Mouse (Mus musculus): ENCODE data around the gene Adamts9.
A peak's percentile ranks its signal among the peaks of the same experiment; 100 is the strongest.

Gene Adamts9

DNA sequence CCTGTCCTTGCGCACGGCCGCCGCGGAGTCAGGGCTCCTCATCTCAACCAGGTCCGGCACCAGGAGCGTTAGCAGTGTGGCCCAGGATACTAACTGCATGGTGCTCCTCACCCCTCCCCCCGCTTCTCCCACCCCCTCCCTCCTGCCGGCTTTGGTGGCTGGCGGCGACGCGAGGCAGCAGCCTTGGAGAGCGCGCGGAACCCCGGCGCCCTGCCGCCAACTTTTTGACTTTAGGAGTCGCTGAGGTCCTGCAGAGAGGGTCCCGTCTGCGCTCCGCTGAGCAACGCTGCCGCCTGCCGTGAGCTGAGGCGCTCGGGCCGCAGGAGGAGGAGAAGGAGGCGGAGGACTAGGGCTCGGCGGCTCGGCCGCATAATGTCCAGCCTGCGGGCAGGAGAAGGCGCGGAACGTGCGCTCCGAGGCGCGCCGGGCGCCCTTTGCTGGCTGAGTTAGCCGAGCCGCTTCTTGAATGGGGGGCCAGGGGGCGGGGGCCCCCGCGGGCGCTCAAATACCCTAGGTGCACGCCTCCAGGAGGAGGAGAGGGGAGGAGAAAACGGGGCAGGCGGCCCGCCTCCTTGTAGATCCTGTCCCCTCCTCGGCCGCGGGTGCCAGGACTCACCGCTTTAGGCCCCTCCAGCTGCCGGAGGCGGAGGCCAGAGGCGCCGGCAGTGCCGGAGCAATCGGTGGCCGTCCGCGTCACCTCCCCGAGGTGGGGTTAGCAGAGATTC lies at the start of gene Adamts9:
TSS of gene Adamts9 (minus strand) at position 436 of the 725 bp plus-strand sequence.
- peak; percentile 94 for DNase-seq

DNA sequence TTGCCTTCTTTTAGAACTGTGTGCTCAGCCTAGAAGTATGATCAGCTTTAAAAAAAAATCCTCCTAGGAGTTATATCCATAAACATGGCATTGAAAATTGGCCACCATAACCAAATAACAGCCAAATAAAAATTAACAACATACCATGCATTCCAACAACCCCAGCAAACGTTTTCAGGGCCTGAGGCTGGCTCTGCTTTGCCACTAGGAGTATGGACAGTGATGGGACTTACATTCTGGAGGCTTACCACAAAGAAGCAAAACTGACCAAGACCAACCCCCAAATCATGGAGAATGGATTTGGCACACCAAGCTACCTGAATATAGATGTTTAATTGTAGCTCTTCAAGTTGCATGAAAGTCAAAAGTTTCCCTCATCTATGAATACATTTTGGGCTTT lies 48.3 kb upstream of the Adamts9 start:
- DNase-seq = no peak

DNA sequence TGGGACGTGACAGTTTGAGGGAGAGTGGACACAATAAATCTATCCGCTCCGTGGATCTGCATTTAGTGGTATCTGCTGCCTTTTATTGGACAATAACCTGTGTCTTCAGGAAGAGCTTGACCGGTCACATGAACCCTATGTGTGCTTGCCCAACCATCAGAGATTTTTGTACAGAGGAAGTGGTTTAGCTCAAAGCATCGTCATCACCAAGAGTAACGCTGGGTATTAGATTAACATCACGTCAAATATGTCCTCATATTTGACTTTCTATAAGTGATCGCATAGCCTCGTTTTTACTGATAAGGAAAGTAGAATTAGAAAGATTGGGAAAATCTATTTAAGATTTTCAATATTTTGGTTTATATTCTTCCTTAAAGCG lies 45.3 kb upstream of the Adamts9 start:
- no peak for DNase-seq

DNA sequence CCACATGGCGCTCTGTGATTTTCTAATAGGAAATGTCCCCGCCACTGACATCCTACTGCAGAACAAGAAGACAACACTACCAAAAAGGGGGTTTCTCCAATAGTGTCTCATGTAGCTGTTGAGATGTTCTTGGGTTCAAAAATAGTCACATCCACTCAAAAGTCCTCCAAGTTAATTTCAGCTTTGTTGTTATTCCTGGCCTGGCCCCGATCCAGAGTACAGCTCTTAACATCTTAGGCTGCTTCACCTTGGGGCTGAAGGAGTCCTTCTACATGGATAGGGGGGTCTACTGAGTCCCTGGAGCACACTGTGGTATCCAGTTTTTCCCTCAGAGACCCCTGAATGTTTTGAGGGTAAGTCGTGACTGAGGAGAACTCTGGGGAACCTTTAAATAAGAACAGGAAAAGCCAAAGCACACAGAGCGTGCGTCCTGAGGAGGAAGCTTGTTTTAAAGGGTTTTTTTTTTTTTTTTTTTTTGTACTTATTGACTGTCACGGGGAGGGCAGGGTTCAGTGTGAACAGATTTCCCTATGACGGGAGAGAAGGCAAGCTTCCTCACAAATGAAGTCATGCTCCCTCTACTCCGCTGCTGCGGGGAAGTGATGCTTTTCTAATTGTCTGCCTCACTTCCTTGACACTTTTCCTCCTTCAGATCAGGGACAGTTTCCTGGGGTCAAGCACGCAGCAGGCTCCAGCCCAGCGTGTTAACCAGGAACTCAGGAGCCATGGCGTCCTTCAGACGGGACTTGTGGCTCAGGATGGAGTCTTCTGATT lies 44.7 kb upstream of the Adamts9 start:
- peak; percentile 40 for DNase-seq

DNA sequence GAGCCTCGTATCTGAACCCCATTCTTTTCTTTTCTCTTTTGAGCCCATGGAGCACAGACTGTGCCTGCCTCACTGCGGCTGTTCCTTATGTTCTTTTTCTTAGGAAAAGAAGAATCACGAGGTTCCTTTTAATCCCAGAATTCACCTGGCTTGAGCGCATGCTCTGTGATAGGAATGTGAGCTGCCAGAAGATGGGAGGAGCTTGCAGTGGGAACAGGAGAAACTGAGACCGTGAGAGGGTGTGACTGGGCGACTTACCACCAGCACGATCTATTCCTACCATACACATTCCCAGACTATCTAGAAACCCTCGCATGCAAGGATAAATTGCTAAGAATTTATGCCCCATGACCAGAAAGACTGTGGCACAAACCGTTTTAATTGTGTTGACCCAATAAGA lies 44.1 kb upstream of the Adamts9 start:
- DNase-seq = peak; percentile 21

DNA sequence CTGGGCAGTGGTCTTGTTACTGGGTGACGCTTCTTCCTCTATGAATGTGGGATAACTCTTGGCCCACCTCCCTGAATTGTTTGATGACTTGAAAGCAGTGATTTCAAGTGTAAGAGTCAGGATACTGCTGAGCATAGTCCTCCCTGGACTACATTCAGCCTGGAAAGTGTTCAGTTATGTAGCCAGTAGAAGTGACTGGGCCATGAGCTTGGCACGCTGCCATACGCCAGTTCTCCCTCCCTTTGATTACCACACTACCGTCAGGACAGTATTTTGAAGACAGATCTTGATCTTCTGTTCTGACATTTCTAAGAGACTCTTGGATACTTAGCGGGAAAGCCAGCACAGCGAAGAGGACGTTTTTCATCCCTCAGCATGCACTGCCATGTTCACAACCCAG lies 40.1 kb upstream of the Adamts9 start:
- peak; percentile 37 for DNase-seq

DNA sequence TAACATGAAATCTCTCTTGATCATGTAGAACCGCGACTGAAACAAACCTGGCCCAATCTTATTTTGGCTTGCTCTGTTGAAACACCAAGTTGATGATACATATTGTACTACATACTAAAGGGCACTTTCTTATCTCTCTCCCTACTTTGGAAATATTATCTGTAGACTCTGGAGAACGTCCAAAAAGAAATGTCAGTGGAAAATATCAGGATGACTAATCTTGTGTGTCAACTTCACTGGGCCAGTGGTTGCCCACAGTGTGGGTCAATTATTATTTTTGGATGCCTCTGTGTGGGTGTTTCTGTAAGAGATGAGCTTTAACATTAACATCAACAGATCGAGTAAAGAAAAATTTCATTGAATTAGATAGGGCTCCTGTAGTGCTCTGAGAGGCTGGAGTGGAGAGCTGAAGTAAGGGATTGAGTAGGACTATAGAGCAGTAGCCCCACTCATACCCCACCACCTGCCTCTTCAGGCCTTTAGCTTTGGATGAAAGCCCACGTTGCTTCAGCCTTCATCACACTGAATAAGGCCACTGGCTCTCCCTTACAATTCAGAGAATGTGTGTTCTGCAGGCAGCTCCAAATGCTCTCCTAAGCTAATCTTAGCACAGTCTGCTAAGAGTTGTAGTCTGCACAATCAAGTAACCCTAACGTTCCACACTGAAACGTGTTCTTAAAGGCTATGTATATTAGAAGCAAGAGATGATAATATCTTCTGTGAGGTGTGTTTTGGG lies 38.3 kb upstream of the Adamts9 start:
- no peak for DNase-seq

DNA sequence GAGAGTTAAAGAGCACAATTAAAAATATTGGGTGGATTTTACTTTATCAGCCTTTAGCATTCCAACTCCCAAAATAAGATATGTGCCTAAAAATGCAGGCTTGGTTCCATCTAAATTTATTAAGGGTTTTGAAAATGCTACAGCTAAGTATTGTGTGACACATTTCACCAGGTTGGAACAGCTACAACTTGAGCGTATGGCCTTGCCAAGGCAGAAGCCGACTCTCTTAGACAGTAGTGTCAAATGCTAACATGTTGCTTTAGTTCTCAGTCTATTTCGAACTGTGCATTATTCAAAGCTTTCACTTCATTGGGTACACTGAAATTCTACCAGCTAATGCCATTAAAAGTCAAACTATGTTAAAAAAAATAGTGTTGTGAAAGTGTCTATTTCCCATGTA lies 30.0 kb upstream of the Adamts9 start:
- DNase-seq = no peak

DNA sequence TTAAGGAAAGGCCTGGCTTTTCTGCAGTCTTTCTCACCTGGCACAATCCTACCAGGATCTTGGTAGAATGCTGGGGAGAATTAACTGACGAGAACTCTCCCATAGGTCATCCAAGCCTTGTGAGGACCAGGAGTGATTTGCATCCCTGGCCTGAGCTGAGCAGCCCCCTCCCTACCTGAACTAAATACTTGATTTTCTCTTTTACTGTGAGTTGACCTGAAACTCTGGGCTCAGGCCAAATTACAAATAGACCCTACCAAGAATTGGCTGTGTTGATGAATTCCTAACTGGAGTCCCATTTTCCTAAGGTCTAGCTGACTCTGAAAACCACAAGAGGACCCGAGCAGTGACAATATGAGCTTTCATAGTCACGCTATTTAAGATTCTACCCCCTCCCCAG lies 25.4 kb upstream of the Adamts9 start:
- DNase-seq = no peak

DNA sequence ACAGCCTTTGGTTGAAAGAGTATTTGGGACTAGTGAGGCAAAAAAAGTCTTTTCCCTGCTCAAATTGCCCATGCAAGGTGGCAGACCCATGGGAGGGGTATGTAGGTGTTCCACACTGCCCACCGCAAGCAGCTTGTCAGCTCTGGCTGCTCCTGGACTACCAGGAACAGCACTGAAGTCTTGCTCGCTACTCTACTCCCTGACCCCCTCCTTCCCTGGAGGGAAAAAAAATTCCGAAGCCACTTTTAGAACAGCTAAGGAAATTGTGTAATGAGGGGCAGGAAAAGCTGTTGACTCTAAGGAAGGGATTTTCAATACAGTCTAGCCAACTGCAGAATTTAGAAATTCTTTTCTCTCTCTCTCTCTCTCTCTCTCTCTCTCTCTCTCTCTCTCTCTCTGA lies 24.9 kb upstream of the Adamts9 start:
- DNase-seq = peak; percentile 44

DNA sequence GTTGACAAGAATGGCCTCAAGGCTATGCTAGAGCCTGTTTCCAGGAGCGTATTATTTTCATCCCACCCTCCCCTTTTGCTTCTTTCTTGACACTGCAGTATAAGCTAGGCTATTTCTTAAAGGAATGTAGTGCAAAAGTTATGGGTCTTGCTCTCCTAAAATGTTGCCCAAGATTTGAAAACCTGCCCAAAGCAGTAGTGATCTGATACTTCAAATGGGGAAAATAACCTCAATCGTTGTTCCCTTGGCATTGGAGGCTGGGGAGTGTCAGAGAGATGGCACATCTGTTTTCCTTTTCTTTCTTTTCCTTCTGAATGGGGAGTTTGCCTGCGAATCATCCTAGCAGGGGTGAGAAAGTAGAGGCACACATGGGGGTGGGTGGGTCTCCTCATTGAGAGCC lies 19.7 kb upstream of the Adamts9 start:
- DNase-seq = no peak

DNA sequence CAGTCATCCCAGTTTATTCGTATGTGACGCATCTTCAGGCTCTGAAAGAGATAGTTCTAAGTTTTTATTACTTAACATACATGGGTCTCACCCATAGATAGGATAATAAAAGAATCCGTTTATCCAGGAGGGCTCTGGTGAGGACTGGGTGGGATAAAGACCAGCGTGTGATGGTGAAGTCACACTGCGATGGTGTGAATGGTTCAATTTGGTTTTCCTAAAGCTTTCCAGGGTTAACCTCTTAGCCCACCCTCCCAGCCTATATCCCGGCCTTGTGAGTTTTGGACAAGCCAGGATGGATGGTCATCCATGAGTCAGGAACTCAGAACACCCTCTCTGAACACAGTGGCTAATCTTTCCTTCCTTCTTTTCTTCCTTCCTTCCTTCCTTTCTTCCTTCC lies 17.7 kb upstream of the Adamts9 start:
- DNase-seq = no peak

DNA sequence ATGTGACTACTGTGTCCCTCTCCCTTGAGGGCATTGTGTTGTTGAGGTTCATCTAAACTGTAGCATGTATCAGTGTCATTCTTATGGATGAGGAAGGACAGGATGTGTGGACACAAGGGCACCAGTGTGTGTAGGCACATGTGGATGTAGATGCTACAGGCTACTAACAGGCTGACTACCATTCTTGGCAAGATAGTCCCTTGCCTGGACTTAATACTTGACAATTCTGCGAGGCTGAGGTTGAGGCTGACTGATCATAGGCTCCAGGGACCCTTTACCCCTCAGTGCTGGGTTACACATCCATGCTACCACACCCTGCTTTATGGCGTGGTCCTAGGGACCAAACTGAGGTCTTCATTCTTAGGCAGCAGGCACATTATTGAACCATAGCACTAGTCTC lies 16.1 kb upstream of the Adamts9 start:
- no peak for DNase-seq

DNA sequence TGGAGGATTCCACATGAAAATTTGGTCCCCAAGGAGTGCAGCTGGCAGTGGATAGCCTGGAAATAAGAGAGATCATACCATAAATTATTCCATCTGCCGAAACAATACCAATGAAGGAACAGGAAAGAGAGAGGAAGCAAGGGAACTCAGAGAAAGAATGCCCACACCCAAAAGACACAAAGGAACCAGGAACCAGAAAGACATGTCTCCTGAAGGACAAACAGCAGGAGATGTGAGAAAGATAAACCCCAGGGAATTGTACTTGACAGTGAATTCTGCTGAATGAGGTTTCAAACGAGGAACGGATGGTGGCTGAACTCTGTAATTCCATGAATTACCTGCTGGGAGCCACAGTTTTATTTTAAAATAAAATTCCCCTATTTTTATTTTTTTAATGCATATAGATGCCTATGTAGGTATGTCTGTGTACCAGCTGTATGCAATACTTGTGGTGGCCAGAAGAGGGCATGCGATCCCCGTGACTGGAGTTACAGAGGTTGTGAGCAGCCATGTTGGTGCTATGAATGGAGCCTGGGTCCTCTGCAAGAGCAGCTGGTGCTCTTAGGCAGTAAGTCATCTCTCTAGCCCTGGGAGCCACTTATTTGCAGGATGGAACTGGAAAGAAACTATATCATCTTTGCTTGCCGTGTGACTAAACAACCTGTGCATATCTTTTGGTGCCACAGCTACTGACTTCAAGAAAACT lies 4.2 kb upstream of the Adamts9 start:
- peak; percentile 19 for DNase-seq

DNA sequence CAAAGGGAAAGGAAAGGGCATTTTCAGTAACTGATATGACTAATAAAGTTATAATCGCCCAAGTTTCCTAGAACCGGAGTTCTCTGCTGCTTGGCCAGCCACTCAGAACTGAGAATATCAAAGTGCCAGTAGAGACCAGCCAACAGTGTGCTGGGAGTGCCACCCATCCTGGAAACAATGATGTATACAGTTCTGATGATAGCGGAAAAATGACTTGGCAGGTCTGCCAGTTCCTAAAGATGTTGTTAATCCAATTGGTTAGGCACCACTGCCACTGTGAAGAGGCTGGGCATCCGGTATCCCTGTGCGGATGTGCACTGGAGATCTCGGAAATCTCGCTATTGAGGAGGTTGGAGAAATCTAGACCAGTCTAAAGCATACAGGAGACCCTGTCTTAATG lies 1.4 kb upstream of the Adamts9 start:
- DNase-seq = no peak

DNA sequence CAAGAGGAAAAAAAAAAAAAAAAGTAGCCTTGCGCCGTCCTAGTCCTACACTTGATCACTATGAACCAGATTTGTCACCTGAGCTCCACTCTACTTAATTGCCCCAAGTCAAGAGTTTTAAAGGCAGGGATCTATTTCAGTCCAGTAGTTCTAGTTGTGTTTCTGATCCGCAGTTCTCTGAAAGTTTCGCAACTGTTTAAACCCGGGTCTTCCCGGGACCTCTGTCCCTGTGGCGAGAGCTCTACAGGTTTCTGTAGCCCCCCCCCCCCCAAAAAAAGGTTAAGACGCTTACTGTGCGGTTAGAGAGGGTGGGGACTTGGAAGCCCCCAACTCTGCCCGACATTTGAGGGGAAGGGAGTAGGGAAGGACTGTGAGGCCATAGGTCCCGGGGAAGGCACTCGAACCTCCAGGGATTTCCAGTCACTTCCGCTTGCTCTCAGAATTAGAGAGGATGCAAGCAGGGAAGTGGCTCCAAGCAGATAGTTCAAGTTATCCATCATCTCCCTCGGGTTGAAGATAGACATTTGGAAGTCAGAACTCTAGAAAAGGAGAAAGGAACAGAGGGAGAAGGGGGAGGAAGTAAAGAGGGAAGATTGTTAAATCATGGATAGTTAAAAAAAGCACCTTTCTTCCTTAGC lies 875 bp upstream of the Adamts9 start:
- peak; percentile 37 for DNase-seq

DNA sequence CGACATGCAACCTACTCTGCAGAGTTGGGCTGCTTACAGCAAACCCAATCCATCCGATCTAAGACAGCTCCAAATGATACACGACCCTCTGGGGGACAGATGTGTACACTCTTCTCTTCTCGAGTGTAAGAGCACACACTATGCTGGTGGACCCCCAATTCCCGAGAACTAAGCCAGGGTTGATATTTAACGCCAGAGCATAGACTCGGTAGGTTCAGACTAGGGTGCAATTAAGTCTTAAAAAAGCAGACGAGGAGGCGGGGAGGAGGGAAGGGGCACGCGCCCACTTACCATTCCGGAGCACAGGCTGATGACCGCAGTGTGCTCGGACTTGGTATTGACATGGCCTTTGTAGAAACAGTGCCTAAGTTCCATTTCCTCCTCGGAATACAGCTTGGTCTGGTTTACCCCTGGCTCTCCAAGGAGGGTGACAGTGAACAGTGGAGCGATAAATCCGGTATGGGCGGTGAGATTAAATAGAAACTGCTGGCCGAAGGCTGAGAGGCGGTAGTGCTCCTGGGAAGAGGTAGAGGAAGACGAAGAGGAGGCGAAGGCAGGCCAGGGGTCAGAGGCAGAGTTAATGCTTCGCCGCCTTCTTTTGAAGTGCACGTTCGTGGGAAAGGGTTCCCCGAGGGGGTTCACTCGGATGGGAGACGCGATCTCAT lies 1.4 kb downstream of the Adamts9 start:
- DNase-seq = peak; percentile 47

DNA sequence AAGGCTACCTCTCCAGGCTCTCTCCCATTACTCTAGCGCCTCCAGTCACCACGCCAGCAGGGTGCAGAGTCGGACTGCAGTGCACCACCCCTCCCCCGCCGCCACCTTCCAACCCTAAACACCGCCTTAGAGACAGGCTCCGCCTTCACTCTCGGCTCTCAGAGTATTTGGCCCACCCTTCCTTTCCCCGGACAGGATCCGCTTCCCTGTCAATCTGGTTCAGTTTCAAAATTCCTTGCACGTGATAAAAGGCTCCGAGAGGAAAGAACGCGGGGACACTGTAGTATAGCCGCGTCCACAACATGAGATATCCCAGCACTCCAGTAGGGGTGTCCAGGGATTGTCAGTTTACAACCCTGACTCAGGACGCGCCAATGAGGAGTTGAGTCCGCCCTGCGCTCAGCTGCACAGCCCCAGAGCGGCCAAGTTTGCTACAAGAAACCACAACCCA lies 2.0 kb downstream of the Adamts9 start:
- DNase-seq = peak; percentile 96

DNA sequence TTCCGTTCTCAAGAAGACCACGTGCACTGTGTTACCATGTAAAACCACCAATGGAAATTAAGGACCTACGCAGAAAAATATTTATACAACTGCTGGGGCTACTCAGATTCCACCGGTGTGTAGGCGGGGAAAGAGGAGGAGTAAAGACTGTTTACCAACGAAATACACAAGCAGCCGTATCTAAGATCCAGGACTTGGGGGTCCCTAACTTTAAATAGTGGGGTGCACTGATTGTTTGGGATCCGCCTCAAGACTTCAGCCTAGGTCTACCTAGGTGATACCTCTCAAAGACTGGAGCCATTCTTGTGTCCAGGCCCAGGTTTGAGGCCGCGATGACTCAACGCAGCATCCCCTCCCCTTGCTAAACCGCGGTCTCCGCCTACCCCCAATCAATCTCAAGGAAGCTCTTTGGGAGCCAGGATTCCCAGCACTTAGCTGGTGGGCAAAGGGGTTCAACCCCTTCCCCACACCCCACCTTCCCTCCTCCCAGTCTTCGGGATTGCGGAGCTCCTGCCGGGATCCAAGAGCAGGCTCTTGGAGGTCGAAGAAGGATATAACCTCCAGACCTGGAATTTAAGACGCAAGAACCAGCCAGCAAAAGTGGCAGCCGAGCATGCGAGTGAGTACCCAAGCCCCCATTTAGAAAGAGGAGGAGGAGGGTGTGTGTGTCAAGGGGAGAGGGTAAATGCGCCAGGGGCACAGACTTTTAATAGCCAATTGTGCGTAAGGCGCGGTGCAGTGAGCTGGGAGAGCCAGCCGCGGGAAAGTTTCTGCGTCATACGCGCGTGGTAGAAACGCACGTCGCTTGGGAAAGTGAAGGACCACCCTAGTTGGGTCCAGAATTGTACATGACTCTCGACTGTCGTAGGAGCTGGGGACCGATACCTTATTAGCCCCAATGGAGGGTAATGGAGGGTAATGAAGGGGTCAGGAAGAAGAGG lies 2.8 kb downstream of the Adamts9 start:
- peak; percentile 72 for DNase-seq

DNA sequence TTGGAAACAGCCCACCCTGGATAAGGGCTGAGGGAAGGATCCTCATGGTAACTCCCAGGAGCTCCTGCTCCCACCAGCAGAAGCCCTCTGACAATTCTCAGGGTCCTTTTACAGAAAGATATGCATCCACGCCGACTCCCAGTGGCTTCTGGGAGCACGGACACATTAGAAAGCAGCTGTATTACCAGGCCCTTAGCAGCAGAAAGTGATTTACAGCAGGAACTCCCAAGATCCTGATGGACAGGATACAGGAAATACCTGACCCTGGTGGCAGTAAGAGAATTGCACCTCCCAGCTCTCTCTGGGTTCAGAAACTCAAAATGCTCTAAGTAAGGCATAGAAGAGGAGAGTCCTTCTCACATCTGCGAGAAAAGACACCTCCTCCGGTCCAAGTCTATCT lies 15.0 kb downstream of the Adamts9 start:
- no peak for DNase-seq

DNA sequence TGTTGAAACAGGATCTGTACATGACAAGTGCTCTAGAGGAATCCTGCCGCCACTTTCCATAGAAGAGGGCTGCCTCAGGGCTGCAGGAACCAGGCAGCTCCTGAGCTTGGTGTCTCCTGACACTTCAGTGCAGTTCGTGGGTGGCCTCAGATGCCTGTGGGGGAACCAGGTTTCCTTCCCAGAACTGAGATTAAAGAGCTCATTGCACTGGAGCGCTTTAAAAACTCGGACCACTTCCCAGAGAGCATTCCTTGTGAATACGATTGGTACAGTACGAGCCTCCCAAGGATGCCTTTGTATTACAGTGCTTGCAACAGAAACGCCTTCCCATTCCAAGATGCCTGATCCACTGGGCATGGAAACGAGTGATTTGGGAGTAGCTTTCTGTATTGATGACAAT lies 18.8 kb downstream of the Adamts9 start:
- no peak for DNase-seq
